Mouse (Mus musculus): ENCODE data around the gene Gpbp1. TPM values are rescaled to one million over a fixed set of nuclear protein-coding genes. Genes with fewer than 3 reads are reported as not detected.

Gpbp1 gene
- 93.6 and 99.2 TPM in 2 replicates for polyA plus RNA-seq (2015; fragmentation: Nextera tagmentation; extraction: Ambion mirVana)

DNA sequence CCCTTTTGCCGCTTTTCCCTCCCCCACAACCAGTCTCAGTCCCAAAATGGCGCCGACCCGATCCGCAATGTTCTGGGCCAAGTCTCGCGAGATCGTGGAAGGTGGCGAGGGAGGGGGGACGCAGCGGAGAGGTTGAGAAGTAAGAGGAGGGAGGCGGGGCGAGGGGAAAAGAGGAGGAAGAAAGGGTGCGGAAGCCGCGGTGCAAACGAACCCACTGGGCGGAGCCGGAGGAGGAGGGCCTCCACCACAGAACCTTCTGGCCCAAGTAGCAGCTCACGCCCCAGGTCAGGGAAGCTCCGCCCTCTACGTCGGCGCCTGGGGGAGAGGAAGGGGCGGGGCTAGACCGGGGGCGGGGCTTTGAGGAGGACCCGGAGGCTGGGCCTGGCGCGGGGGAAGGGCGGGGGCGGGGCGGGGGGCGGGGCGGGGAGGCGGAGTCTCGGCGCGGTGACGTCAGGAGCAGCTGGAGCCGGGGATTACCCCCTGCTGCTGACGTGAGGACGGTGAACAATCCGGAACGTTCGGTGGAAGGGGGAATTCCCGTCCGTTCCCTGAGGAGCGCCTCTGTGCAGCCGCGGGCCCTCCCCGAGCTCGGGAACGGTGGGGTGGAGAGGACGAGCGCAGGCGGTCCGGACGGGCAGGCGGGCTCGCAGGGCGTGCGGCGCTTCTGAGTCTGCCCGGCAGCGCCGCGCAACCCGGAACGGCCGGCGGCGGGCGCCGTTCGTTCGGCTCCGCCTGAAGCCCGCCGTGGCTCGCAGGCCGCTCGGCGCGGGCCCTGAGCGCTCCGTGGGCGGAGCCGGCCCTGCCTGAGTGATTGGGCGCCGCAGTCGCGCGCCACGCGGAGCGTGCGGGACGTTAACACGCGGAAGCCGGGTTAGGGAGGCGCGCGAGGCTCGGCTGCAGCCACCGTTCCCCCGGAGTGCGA is at the start of gene Gpbp1:
Gene Gpbp1, minus strand, starts transcription at position 310 of the 922 bp plus-strand sequence.
- H3K9me3 ChIP-seq (replicated peaks; ENCODE audit: control insufficient read depth, low read length, poor library complexity, severe bottlenecking) = no peaks in the 10 kb centered on the region
- peaks cover 13% of the 10 kb centered on the region for H3K27me3 ChIP-seq (ENCODE audit: control insufficient read depth, insufficient read depth, low read depth, low read length)
- H3K36me3 ChIP-seq (ENCODE audit: control insufficient read depth, insufficient read depth, low read length) = no peaks in the 10 kb centered on the region
- H3K4me2 ChIP-seq (ENCODE audit: low read length) = peak within 1 kb of the TSS; percentile 93
- peaks cover 20% of the 10 kb centered on the region for H3K4me1 ChIP-seq (ENCODE audit: control insufficient read depth, insufficient read depth, low read length)
- H3K9ac ChIP-seq (ENCODE audit: low read depth, low read length) = peak within 1 kb of the TSS; percentile 85
- H3K4me3 ChIP-seq (ENCODE audit: low read depth, low read length) = peak within 1 kb of the TSS; percentile 88
- H3K27ac ChIP-seq (ENCODE audit: low read length) = peak within 1 kb of the TSS; percentile 98
- 0% methylated on average over 78 of the region's 109 CpGs for WGBS
- ATAC-seq = peak; percentile 95

DNA sequence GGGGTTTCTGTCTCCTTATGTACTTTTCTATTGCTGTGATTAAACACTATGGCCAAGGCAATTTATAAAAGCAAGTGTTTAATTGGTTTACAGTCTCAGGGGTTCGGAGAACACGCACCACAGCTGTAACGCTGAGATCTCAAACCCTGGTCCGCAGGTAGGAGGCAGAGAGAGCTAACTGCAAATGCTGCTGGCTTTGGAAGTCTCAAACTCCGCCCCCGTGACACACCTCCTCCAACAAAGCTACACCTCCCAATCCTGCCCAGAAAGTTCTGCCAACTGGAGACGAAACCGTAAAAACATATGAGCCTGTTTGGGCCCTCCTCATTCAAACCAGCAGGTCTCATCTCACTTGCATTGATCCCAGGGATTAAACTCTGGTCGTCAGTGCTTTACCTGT is 47.8 kb upstream of the Gpbp1 start:
- H3K27me3 ChIP-seq (ENCODE audit: control insufficient read depth, insufficient read depth, low read depth, low read length) = no peaks in the 10 kb centered on the region
- no peaks in the 10 kb centered on the region for H3K4me1 ChIP-seq (ENCODE audit: control insufficient read depth, insufficient read depth, low read length)
- no peak overlapping the region for H3K27ac ChIP-seq (ENCODE audit: low read length)
- WGBS = 87% methylated on average over 9 of the region's 9 CpGs
- no peaks in the 10 kb centered on the region for H3K9me3 ChIP-seq (replicated peaks; ENCODE audit: control insufficient read depth, low read length, poor library complexity, severe bottlenecking)
- H3K36me3 ChIP-seq (ENCODE audit: control insufficient read depth, insufficient read depth, low read length) = no peaks in the 10 kb centered on the region
- no peak overlapping the region for H3K4me2 ChIP-seq (ENCODE audit: low read length)
- ATAC-seq = no peak
- no peak overlapping the region for H3K4me3 ChIP-seq (ENCODE audit: low read depth, low read length)
- H3K9ac ChIP-seq (ENCODE audit: low read depth, low read length) = no peak overlapping the region

DNA sequence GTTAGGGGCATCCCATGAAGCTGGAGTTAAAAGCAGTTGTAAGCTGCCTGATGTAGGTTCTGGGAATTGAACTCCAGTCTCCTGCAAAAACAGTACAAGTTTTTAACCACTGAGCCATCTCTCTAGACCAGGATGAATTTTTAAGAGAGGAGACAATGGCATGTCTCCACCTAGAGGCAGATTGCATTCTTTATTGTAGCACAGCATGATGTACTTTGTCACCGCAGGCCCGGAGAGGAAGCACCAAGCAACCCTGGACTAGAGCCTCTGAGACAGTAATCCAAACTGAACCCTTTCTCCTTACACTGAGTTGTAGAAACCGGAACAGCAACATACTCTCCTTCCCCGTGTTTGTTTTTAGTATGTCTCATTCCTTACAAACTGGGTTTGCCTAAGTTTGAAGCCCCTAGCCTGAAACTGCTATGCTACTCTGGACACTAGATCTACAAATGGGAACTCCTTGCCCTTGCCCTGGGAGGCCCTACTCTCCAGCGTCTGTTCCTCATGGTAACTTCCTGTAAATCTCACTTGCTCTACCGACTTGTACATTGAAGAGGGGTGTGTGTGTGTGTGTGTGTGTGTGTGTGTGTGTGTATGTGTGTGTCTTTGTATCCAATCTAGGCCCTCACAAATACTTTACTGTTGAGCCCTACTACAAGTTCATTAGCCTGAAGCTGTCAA is 46.4 kb upstream of the Gpbp1 start:
- WGBS = 80% methylated on average over 6 of the region's 6 CpGs
- no peaks in the 10 kb centered on the region for H3K4me1 ChIP-seq (ENCODE audit: control insufficient read depth, insufficient read depth, low read length)
- ATAC-seq = no peak

DNA sequence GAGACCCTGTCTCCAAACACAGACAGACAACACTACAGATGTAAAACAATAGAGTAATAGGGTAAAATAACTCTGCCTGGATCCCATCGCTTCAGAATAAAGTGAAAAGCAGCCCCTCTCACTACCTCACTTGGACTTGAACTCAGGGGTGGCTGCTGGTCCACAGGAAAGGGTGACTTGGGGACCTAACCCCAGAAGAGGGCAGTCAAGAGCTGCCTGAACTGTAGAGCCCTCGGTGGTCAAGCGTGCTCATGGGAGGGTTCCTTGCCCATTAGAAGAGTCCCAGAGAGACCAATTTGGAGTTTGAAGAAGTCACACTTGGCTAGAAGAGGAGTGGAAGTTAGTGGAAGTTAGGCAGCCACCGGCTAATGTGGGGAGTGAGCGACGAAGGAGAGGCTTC is 44.2 kb upstream of the Gpbp1 start:
- WGBS = 65% methylated on average over 6 of the region's 6 CpGs
- no peak for ATAC-seq

More for the DNA sequence above, 46.4 kb upstream of the Gpbp1 start:
- Histone ChIP-seq H3K36me3 (ENCODE audit: control insufficient read depth, insufficient read depth, low read length) (no peaks in the 10 kb centered on the region), H3K4me2 (ENCODE audit: low read length) (no peak overlapping the region), H3K9ac (ENCODE audit: low read depth, low read length) (no peak overlapping the region), H3K27ac (ENCODE audit: low read length) (no peak overlapping the region), H3K27me3 (ENCODE audit: control insufficient read depth, insufficient read depth, low read depth, low read length) (no peaks in the 10 kb centered on the region), H3K4me3 (ENCODE audit: low read depth, low read length) (no peak overlapping the region), H3K9me3 (replicated peaks; ENCODE audit: control insufficient read depth, low read length, poor library complexity, severe bottlenecking) (no peaks in the 10 kb centered on the region)

DNA sequence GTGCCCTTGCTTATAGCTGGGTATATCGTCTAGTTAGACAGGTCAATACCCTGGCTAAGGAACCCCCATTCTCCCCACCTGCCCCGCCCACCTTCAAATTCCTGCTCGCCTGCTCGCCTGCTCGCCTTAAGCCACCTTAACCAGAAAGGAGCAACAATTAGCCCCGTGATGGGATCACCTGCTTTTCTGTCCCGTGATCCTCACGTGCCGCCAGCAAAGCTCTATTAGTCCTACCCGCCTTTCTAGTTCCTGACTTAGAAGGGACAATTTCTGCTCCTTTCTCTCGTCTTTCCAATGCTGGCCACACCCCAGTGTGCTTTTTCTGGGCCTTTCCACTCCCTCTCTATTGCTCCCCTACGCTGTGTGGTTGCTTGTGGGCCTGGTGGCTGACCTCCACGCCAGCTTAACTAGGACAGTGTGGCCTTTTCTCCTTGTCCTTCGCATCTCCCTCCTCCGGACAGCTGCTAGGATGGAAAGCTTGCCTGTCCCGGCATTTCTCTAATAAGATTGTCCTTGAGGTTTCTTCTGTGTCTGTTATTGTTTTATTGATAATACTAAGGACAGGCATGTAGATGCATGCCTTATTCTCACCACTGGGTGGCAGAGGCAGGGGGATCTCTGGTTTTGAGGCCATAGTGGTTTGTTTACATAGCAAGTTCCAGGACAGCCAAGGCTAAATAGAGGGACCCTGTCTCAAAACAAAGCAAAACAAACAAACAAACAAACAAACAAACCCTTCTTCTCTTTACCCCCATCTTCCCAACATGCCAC is 42.5 kb upstream of the Gpbp1 start:
- no peak for ATAC-seq
- Histone ChIP-seq H3K9me3 (replicated peaks; ENCODE audit: control insufficient read depth, low read length, poor library complexity, severe bottlenecking) (no peaks in the 10 kb centered on the region), H3K27ac (ENCODE audit: low read length) (no peak overlapping the region), H3K4me2 (ENCODE audit: low read length) (no peak overlapping the region), H3K27me3 (ENCODE audit: control insufficient read depth, insufficient read depth, low read depth, low read length) (no peaks in the 10 kb centered on the region), H3K4me1 (ENCODE audit: control insufficient read depth, insufficient read depth, low read length) (no peaks in the 10 kb centered on the region), H3K4me3 (ENCODE audit: low read depth, low read length) (no peak overlapping the region), H3K9ac (ENCODE audit: low read depth, low read length) (no peak overlapping the region), H3K36me3 (ENCODE audit: control insufficient read depth, insufficient read depth, low read length) (no peaks in the 10 kb centered on the region)
- 90% methylated on average over 16 of the region's 16 CpGs for WGBS

More for the DNA sequence above, 44.2 kb upstream of the Gpbp1 start:
- no peak overlapping the region for H3K9ac ChIP-seq (ENCODE audit: low read depth, low read length)
- H3K4me1 ChIP-seq (ENCODE audit: control insufficient read depth, insufficient read depth, low read length) = no peaks in the 10 kb centered on the region
- no peak overlapping the region for H3K27ac ChIP-seq (ENCODE audit: low read length)
- H3K36me3 ChIP-seq (ENCODE audit: control insufficient read depth, insufficient read depth, low read length) = no peaks in the 10 kb centered on the region
- H3K4me2 ChIP-seq (ENCODE audit: low read length) = no peak overlapping the region
- H3K4me3 ChIP-seq (ENCODE audit: low read depth, low read length) = no peak overlapping the region
- no peaks in the 10 kb centered on the region for H3K27me3 ChIP-seq (ENCODE audit: control insufficient read depth, insufficient read depth, low read depth, low read length)
- H3K9me3 ChIP-seq (replicated peaks; ENCODE audit: control insufficient read depth, low read length, poor library complexity, severe bottlenecking) = no peaks in the 10 kb centered on the region

DNA sequence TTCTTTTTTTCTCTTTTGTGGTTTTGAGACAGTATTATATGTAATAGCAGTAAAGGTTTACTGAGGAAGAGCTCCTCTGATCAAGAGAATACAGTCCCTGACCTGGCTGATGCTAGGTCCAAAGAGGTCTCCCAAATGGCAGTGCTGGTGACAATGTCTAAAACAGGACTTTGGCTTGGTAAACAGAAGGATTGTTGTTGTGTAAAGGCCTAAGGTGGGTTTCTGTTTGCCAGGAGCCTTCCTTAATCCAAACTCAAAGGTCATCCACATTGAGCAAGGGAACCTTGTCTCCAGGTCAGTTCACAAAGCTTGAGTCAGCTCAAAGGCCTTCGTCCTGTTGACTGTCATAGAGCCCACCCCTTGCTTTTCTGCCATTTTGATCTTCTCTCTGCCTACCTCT is 41.8 kb upstream of the Gpbp1 start:
- no peak overlapping the region for H3K4me2 ChIP-seq (ENCODE audit: low read length)
- H3K4me1 ChIP-seq (ENCODE audit: control insufficient read depth, insufficient read depth, low read length) = no peaks in the 10 kb centered on the region
- H3K4me3 ChIP-seq (ENCODE audit: low read depth, low read length) = no peak overlapping the region
- WGBS = 94% methylated on average over 1 of the region's 1 CpGs
- no peak overlapping the region for H3K27ac ChIP-seq (ENCODE audit: low read length)
- no peaks in the 10 kb centered on the region for H3K36me3 ChIP-seq (ENCODE audit: control insufficient read depth, insufficient read depth, low read length)
- no peak for ATAC-seq
- H3K27me3 ChIP-seq (ENCODE audit: control insufficient read depth, insufficient read depth, low read depth, low read length) = no peaks in the 10 kb centered on the region
- no peak overlapping the region for H3K9ac ChIP-seq (ENCODE audit: low read depth, low read length)
- H3K9me3 ChIP-seq (replicated peaks; ENCODE audit: control insufficient read depth, low read length, poor library complexity, severe bottlenecking) = no peaks in the 10 kb centered on the region

DNA sequence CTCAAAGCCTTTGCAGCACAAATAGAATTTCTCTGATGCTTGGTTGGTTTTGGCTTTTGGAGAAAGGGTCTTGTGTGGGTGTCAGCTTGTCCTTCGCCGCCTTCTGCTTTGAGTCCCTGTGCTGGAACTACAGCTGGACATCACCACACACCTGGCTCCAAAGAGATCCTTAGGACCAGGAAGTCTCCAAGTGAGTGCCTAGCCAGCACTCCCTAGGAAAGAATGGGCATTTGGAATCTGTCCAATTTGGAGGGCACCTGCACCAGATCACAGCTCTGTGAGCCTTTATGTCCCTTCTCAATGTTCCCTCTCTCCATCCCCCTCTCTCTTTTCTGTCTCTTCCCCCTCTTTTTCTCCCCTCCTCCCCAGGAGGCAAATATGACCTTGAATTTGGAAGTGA is 34.4 kb upstream of the Gpbp1 start:
- 88% methylated on average over 2 of the region's 2 CpGs for WGBS

DNA sequence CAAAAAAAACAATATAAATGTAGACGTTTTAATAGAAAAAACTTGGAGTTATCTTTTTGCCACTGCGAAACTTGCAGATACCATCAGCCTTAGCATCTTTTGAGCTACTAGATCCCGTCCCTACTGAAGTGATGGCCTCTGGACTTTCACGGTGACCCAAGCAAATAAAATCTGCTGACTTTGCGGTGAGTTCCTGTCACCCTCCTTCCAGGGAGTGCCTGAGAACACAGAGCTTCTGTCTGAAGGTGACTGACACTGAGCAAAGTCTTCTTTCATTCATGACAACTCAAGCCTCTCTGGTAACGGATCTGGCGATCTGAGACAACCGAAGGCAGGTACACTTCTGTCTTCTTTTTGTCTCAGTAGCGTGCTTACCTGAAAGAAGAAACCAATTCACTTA is 32.4 kb upstream of the Gpbp1 start:
- Histone ChIP-seq H3K4me3 (ENCODE audit: low read depth, low read length) (no peak overlapping the region), H3K4me2 (ENCODE audit: low read length) (no peak overlapping the region), H3K36me3 (ENCODE audit: control insufficient read depth, insufficient read depth, low read length) (no peaks in the 10 kb centered on the region), H3K27ac (ENCODE audit: low read length) (no peak overlapping the region), H3K9me3 (replicated peaks; ENCODE audit: control insufficient read depth, low read length, poor library complexity, severe bottlenecking) (no peaks in the 10 kb centered on the region), H3K27me3 (ENCODE audit: control insufficient read depth, insufficient read depth, low read depth, low read length) (no peaks in the 10 kb centered on the region), H3K9ac (ENCODE audit: low read depth, low read length) (no peak overlapping the region), H3K4me1 (ENCODE audit: control insufficient read depth, insufficient read depth, low read length) (no peaks in the 10 kb centered on the region)
- ATAC-seq = no peak
- WGBS = 82% methylated on average over 9 of the region's 9 CpGs

More for the DNA sequence above, 34.4 kb upstream of the Gpbp1 start:
- no peak overlapping the region for H3K4me3 ChIP-seq (ENCODE audit: low read depth, low read length)
- no peaks in the 10 kb centered on the region for H3K27me3 ChIP-seq (ENCODE audit: control insufficient read depth, insufficient read depth, low read depth, low read length)
- no peaks in the 10 kb centered on the region for H3K36me3 ChIP-seq (ENCODE audit: control insufficient read depth, insufficient read depth, low read length)
- no peak for ATAC-seq
- H3K9ac ChIP-seq (ENCODE audit: low read depth, low read length) = no peak overlapping the region
- no peaks in the 10 kb centered on the region for H3K9me3 ChIP-seq (replicated peaks; ENCODE audit: control insufficient read depth, low read length, poor library complexity, severe bottlenecking)
- no peak overlapping the region for H3K27ac ChIP-seq (ENCODE audit: low read length)
- H3K4me1 ChIP-seq (ENCODE audit: control insufficient read depth, insufficient read depth, low read length) = no peaks in the 10 kb centered on the region
- no peak overlapping the region for H3K4me2 ChIP-seq (ENCODE audit: low read length)

Measured in midbrain, embryonic 16.5 days (tissue).